Mouse (Mus musculus): ENCODE results near the gene Man2b1. TPM values are rescaled to one million over a fixed set of nuclear protein-coding genes. Genes with fewer than 3 reads are reported as not detected.
"Not testable (repeated sequence)": the region's sequence is repeated elsewhere in the genome, so short reads cannot be mapped to it uniquely, and the experiment has no call there.

The Man2b1 gene
- total and polyA plus RNA-seq, 3 experiments: 19.3 to 91.8 (median 87.7) TPM

DNA sequence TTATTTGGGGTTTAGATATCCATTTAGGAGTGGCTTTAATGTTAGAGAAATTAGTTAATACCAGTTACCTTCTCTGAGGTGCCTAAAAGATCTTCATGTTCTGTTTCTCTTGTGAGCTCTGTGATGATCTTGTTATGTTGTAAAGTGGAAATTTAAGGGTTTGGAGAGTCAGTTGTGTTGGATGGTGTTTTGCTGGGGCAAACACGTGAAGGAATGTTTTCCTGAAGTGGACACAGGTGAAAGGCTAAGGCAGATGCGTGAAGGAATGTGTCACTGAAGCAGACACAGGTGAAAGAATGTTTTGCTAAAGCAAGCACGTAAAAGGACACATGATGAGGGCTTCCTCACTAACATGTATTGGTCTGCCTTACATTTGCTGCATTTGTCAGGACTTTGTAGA, 39.9 kb downstream of the Man2b1 start, which contains the start of gene Zfp791:
Zfp791 (minus strand) TSS at position 101 of the 400 bp plus-strand sequence.
- ATAC-seq (ENCODE audit: extremely low read depth, insufficient number of reproducible peaks, low FRiP score, poor library complexity, severe bottlenecking) (no peak), DNase-seq (ENCODE audit: low spot score) (no peak)
- no peak within 1 kb of the TSS for H3K4me3 ChIP-seq (ENCODE audit: low read depth, low read length)
- H3K4me1 ChIP-seq (ENCODE audit: insufficient read depth, low read depth, low read length): no peaks in the 10 kb centered on the region
- no peak for TF ChIP-seq POLR2AphosphoS5 (IDR thresholded peaks at IDR 0.05; ENCODE audit: insufficient replicate concordance, low read depth, low read length)
- H3K27me3 ChIP-seq (ENCODE audit: insufficient read depth, low read length): peaks cover 12% of the 10 kb centered on the region
- H3K9me3 ChIP-seq (replicated peaks): no peaks in the 10 kb centered on the region; the same call in 1 of the 2 replicates
- H3K36me3 ChIP-seq (replicated peaks): no peaks in the 10 kb centered on the region

DNA sequence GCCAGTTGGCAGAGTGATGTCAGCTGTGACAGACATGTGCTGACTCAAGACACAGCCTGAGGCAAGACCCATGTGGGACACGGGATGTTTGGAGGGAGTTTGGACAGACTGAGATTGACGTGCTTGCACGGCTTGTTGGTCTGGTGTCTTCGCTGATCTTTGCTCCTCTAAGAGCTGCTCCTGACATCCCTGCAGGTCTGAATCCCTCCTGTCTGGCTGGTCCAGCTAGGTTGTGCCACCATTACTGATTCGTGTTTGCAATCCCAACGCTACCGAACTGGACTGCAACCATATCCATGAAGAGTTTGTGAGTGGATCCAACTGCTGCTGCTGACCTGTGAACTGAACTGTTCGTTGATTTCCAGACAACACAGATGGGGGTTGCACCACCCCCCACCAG, 40.6 kb downstream of the Man2b1 start:
- DNase-seq (ENCODE audit: low spot score): no peak
- peaks cover 12% of the 10 kb centered on the region for H3K27me3 ChIP-seq (ENCODE audit: insufficient read depth, low read length)
- no peaks in the 10 kb centered on the region for H3K36me3 ChIP-seq (replicated peaks)
- no peaks in the 10 kb centered on the region; the same call in 1 of the 2 replicates for H3K9me3 ChIP-seq (replicated peaks)
- H3K4me3 ChIP-seq (ENCODE audit: low read depth, low read length): no peak overlapping the region
- TF ChIP-seq TAL1 (conservative IDR thresholded peaks at IDR 0.05; ENCODE audit: low read depth, low read length): no peak
- no peak for TF ChIP-seq GATA1 (IDR thresholded peaks at IDR 0.05; ENCODE audit: borderline replicate concordance, low read length)
- TF ChIP-seq POLR2AphosphoS5 (IDR thresholded peaks at IDR 0.05; ENCODE audit: insufficient replicate concordance, low read depth, low read length): no peak
- TF ChIP-seq CTCF (IDR thresholded peaks at IDR 0.05; ENCODE audit: low read depth, low read length): no peak
- H3K4me1 ChIP-seq (ENCODE audit: insufficient read depth, low read depth, low read length): no peaks in the 10 kb centered on the region
- ATAC-seq (ENCODE audit: extremely low read depth, insufficient number of reproducible peaks, low FRiP score, poor library complexity, severe bottlenecking): no peak

DNA sequence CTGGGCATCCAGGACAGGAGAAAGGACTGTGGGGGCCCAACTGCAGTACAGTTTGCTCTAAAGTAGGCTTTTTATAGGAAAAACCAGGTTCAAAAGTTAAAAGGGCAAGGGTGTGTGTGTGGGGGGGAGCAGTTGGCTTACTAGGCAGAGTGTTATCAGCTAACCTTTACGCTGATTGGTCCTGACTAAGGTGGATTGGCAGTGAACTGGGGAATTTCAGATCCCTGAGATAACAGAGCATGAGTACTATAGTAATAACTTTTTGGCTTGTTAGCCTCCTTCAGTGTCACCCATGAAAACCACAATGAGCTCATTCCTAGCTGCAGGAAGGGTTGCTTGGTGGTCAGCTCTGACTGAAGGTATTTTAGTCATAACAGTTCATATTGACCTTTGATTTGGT, 49.3 kb downstream of the Man2b1 start:
- H3K27me3 ChIP-seq (ENCODE audit: insufficient read depth, low read length): peaks cover 3% of the 10 kb centered on the region; the same call in 1 of the 2 replicates

DNA sequence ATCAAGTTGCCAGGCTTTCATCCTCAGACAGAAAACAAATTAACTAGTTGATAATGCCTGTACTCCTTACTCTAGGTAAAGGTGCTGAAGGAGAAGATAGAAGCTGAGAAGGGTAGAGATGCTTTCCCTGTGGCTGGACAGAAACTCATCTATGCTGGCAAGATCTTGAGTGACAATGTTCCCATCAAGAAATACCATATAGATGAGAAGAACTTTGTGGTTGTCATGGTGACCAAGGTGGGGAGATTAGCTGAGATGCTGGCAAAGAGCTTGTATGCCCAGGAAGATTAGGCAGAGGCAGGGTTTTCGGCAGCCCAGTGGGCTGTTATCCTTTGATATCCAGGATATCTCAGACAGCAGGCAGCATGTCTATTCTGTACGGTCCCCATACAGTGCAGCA, 52.6 kb downstream of the Man2b1 start:
- H3K36me3 ChIP-seq (replicated peaks); H3K27me3 ChIP-seq (ENCODE audit: insufficient read depth, low read length); H3K9me3 ChIP-seq (replicated peaks); H3K4me1 ChIP-seq (ENCODE audit: insufficient read depth, low read depth, low read length); ATAC-seq (ENCODE audit: extremely low read depth, insufficient number of reproducible peaks, low FRiP score, poor library complexity, severe bottlenecking); DNase-seq (ENCODE audit: low spot score); H3K4me3 ChIP-seq (ENCODE audit: low read depth, low read length): not testable (repeated sequence)

More for the DNA sequence above, 49.3 kb downstream of the Man2b1 start:
- no peaks in the 10 kb centered on the region; the same call in 1 of the 2 replicates for H3K9me3 ChIP-seq (replicated peaks)
- DNase-seq (ENCODE audit: low spot score) (peak; percentile 16), ATAC-seq (ENCODE audit: extremely low read depth, insufficient number of reproducible peaks, low FRiP score, poor library complexity, severe bottlenecking) (peak; percentile 28; the same call in 1 of the 2 replicates)
- TF ChIP-seq TAL1 (conservative IDR thresholded peaks at IDR 0.05; ENCODE audit: low read depth, low read length) (no peak), GATA1 (IDR thresholded peaks at IDR 0.05; ENCODE audit: borderline replicate concordance, low read length) (no peak), GATA2 (IDR thresholded peaks at IDR 0.05; ENCODE audit: borderline replicate concordance, low read depth, low read length) (no peak)
- peaks cover 8% of the 10 kb centered on the region for H3K4me1 ChIP-seq (ENCODE audit: insufficient read depth, low read depth, low read length)
- H3K4me3 ChIP-seq (ENCODE audit: low read depth, low read length): no peak overlapping the region
- H3K36me3 ChIP-seq (replicated peaks): no peaks in the 10 kb centered on the region

DNA sequence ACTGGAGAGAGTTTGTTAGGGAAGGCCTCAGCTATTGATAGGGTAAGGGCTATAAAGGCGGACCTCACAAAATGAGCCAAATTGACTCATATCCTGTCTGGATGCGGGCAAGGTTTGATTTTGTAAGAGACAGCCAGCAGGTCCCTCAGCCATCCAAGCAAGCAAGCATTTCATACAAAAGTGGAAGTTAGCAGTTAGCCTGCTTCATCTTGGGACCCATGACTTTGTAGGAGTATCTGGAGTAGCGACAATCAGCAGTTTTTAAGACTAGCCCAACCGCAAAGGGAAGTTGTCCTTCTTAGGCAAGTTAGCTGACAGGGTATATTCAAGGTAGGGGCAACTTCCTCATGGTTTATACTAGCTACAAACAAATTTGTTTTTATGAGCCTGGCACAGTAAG, 59.4 kb downstream of the Man2b1 start:
- Histone ChIP-seq H3K4me3 (ENCODE audit: low read depth, low read length) (no peak overlapping the region), H3K27me3 (ENCODE audit: insufficient read depth, low read length) (0 out of 2 replicates have a peak, but pooled peaks cover 3% of the 10 kb centered on the region), H3K4me1 (ENCODE audit: insufficient read depth, low read depth, low read length) (no peaks in the 10 kb centered on the region), H3K9me3 (replicated peaks) (peaks cover 2% of the 10 kb centered on the region; the same call in 1 of the 2 replicates), H3K36me3 (replicated peaks) (no peaks in the 10 kb centered on the region)
- DNase-seq (ENCODE audit: low spot score) (no peak), ATAC-seq (ENCODE audit: extremely low read depth, insufficient number of reproducible peaks, low FRiP score, poor library complexity, severe bottlenecking) (no peak)
- TF ChIP-seq TAL1 (conservative IDR thresholded peaks at IDR 0.05; ENCODE audit: low read depth, low read length) (no peak), GATA2 (IDR thresholded peaks at IDR 0.05; ENCODE audit: borderline replicate concordance, low read depth, low read length) (no peak), POLR2AphosphoS5 (IDR thresholded peaks at IDR 0.05; ENCODE audit: insufficient replicate concordance, low read depth, low read length) (no peak), GATA1 (IDR thresholded peaks at IDR 0.05; ENCODE audit: borderline replicate concordance, low read length) (no peak), CTCF (IDR thresholded peaks at IDR 0.05; ENCODE audit: low read depth, low read length) (no peak)

Other genes with a start within 250 kb of the Man2b1 start
Only the 20 nearest of the 28 such genes appear.
- 116 and 118 TPM in 2 replicates for gene Dnase2a, start 174.7 kb upstream of the Man2b1 start, total RNA-seq (2014; fragmentation: Nextera tagmentation)
- 147 and 170 TPM in 2 replicates for gene Dnase2a, start 174.7 kb upstream of the Man2b1 start, total RNA-seq (2017)
- gene Dnase2a, start 174.7 kb upstream of the Man2b1 start, polyA plus RNA-seq (2012): 40.2 and 75.0 TPM in 2 replicates
- not detected in 2 replicates for gene Mast1, start 145.9 kb upstream of the Man2b1 start, total RNA-seq (2014; fragmentation: Nextera tagmentation)
- gene Mast1, start 145.9 kb upstream of the Man2b1 start, total RNA-seq (2017): 0.23 and 0.27 TPM in 2 replicates
- gene Mast1, start 145.9 kb upstream of the Man2b1 start, polyA plus RNA-seq (2012): 0.16 and 0.25 TPM in 2 replicates
- not detected in 2 replicates for gene Rtbdn, start 136.3 kb upstream of the Man2b1 start, total RNA-seq (2014; fragmentation: Nextera tagmentation)
- gene Rtbdn, start 136.3 kb upstream of the Man2b1 start, total RNA-seq (2017): 0.11 and 0.12 TPM in 2 replicates
- not detected in 2 replicates for gene Rtbdn, start 136.3 kb upstream of the Man2b1 start, polyA plus RNA-seq (2012)
- not detected in 2 replicates for gene Gm49661, start 113.8 kb upstream of the Man2b1 start, total RNA-seq (2014; fragmentation: Nextera tagmentation)
- gene Gm49661, start 113.8 kb upstream of the Man2b1 start, total RNA-seq (2017): not detected in 2 replicates
- gene Gm49661, start 113.8 kb upstream of the Man2b1 start, polyA plus RNA-seq (2012): not detected in 2 replicates
- gene Prdx2, start 113.7 kb upstream of the Man2b1 start, total RNA-seq (2014; fragmentation: Nextera tagmentation): 134 and 185 TPM in 2 replicates
- gene Prdx2, start 113.7 kb upstream of the Man2b1 start, total RNA-seq (2017): 299 and 388 TPM in 2 replicates
- 19.6 and 86.4 TPM in 2 replicates for gene Prdx2, start 113.7 kb upstream of the Man2b1 start, polyA plus RNA-seq (2012)
- gene Rnaseh2a, start 113.5 kb upstream of the Man2b1 start, total RNA-seq (2014; fragmentation: Nextera tagmentation): 162 and 174 TPM in 2 replicates
- 94.1 and 132 TPM in 2 replicates for gene Rnaseh2a, start 113.5 kb upstream of the Man2b1 start, total RNA-seq (2017)
- 477 and 636 TPM in 2 replicates for gene Rnaseh2a, start 113.5 kb upstream of the Man2b1 start, polyA plus RNA-seq (2012)
- gene Junb, start 104.6 kb upstream of the Man2b1 start, total RNA-seq (2014; fragmentation: Nextera tagmentation): 25.6 and 38.5 TPM in 2 replicates
- gene Junb, start 104.6 kb upstream of the Man2b1 start, total RNA-seq (2017): 23.8 and 33.6 TPM in 2 replicates
- gene Junb, start 104.6 kb upstream of the Man2b1 start, polyA plus RNA-seq (2012): 66.8 and 78.5 TPM in 2 replicates
- 2.7 and 3.4 TPM in 2 replicates for gene Hook2, start 92.7 kb upstream of the Man2b1 start, total RNA-seq (2014; fragmentation: Nextera tagmentation)
- 7.9 and 8.2 TPM in 2 replicates for gene Hook2, start 92.7 kb upstream of the Man2b1 start, total RNA-seq (2017)
- gene Hook2, start 92.7 kb upstream of the Man2b1 start, polyA plus RNA-seq (2012): 12.2 and 12.7 TPM in 2 replicates
- not detected in 2 replicates for gene Best2, start 68.7 kb upstream of the Man2b1 start, total RNA-seq (2014; fragmentation: Nextera tagmentation)
- 0.12 TPM in 1 of 2 replicates, not detected in the other for gene Best2, start 68.7 kb upstream of the Man2b1 start, total RNA-seq (2017)
- gene Best2, start 68.7 kb upstream of the Man2b1 start, polyA plus RNA-seq (2012): not detected in 2 replicates
- 83.6 and 104 TPM in 2 replicates for gene Asna1, start 58.0 kb upstream of the Man2b1 start, total RNA-seq (2014; fragmentation: Nextera tagmentation)
- 110 and 139 TPM in 2 replicates for gene Asna1, start 58.0 kb upstream of the Man2b1 start, total RNA-seq (2017)
- gene Asna1, start 58.0 kb upstream of the Man2b1 start, polyA plus RNA-seq (2012): 103 and 136 TPM in 2 replicates
- gene Trir, start 56.4 kb upstream of the Man2b1 start, total RNA-seq (2014; fragmentation: Nextera tagmentation): 61.3 and 64.2 TPM in 2 replicates
- gene Trir, start 56.4 kb upstream of the Man2b1 start, total RNA-seq (2017): 151 and 196 TPM in 2 replicates
- 263 and 317 TPM in 2 replicates for gene Trir, start 56.4 kb upstream of the Man2b1 start, polyA plus RNA-seq (2012)
- gene Tnpo2, start 46.4 kb upstream of the Man2b1 start, total RNA-seq (2014; fragmentation: Nextera tagmentation): 83.8 and 92.5 TPM in 2 replicates
- gene Tnpo2, start 46.4 kb upstream of the Man2b1 start, total RNA-seq (2017): 38.9 and 52.8 TPM in 2 replicates
- 20.0 and 26.5 TPM in 2 replicates for gene Tnpo2, start 46.4 kb upstream of the Man2b1 start, polyA plus RNA-seq (2012)
- gene Fbxw9, start 23.2 kb upstream of the Man2b1 start, total RNA-seq (2014; fragmentation: Nextera tagmentation): 10.4 and 17.0 TPM in 2 replicates
- gene Fbxw9, start 23.2 kb upstream of the Man2b1 start, total RNA-seq (2017): 15.9 and 16.1 TPM in 2 replicates
- gene Fbxw9, start 23.2 kb upstream of the Man2b1 start, polyA plus RNA-seq (2012): 33.7 and 34.7 TPM in 2 replicates
- gene Gm5741, start 15.3 kb upstream of the Man2b1 start, total RNA-seq (2014; fragmentation: Nextera tagmentation): not detected in 2 replicates
- gene Gm5741, start 15.3 kb upstream of the Man2b1 start, total RNA-seq (2017): 0.99 and 1.0 TPM in 2 replicates
- 0.89 and 1.8 TPM in 2 replicates for gene Gm5741, start 15.3 kb upstream of the Man2b1 start, polyA plus RNA-seq (2012)
- 42.9 and 58.5 TPM in 2 replicates for gene Dhps, start 11.5 kb upstream of the Man2b1 start, total RNA-seq (2014; fragmentation: Nextera tagmentation)
- 33.9 and 36.2 TPM in 2 replicates for gene Dhps, start 11.5 kb upstream of the Man2b1 start, total RNA-seq (2017)
- 27.3 and 41.7 TPM in 2 replicates for gene Dhps, start 11.5 kb upstream of the Man2b1 start, polyA plus RNA-seq (2012)
- gene Wdr83os, start 2.5 kb upstream of the Man2b1 start, total RNA-seq (2014; fragmentation: Nextera tagmentation): 79.0 and 99.0 TPM in 2 replicates
- gene Wdr83os, start 2.5 kb upstream of the Man2b1 start, total RNA-seq (2017): 22.0 and 29.4 TPM in 2 replicates
- 5.0 and 11.7 TPM in 2 replicates for gene Wdr83os, start 2.5 kb upstream of the Man2b1 start, polyA plus RNA-seq (2012)
- 22.4 and 23.8 TPM in 2 replicates for gene Wdr83, start 2.0 kb upstream of the Man2b1 start, total RNA-seq (2014; fragmentation: Nextera tagmentation)
- gene Wdr83, start 2.0 kb upstream of the Man2b1 start, total RNA-seq (2017): 27.2 and 28.4 TPM in 2 replicates
- gene Wdr83, start 2.0 kb upstream of the Man2b1 start, polyA plus RNA-seq (2012): 24.2 and 38.9 TPM in 2 replicates
- not detected in 2 replicates for gene Zfp791, start 39.8 kb downstream of the Man2b1 start, total RNA-seq (2014; fragmentation: Nextera tagmentation)
- gene Zfp791, start 39.8 kb downstream of the Man2b1 start, total RNA-seq (2017): 0.12 and 0.16 TPM in 2 replicates
- not detected in 2 replicates for gene Zfp791, start 39.8 kb downstream of the Man2b1 start, polyA plus RNA-seq (2012)
- gene Cks1brt, start 68.7 kb downstream of the Man2b1 start, total RNA-seq (2014; fragmentation: Nextera tagmentation): not detected in 2 replicates
- 0.16 TPM in 1 of 2 replicates, not detected in the other for gene Cks1brt, start 68.7 kb downstream of the Man2b1 start, total RNA-seq (2017)
- gene Cks1brt, start 68.7 kb downstream of the Man2b1 start, polyA plus RNA-seq (2012): not detected in 2 replicates
- gene Olfr371, start 142.7 kb downstream of the Man2b1 start, total RNA-seq (2014; fragmentation: Nextera tagmentation): not detected in 2 replicates
- gene Olfr371, start 142.7 kb downstream of the Man2b1 start, total RNA-seq (2017): not detected in 2 replicates
- not detected in 2 replicates for gene Olfr371, start 142.7 kb downstream of the Man2b1 start, polyA plus RNA-seq (2012)

All from G1E (cell line).